Mouse (Mus musculus): ENCODE measurements around the gene Mfrp. TPM values are rescaled to one million over a fixed set of nuclear protein-coding genes. Genes with fewer than 3 reads are reported as not detected.
A peak's percentile ranks its signal among the peaks of the same experiment; 100 is the strongest.
"Not testable (repeated sequence)": the region's sequence is repeated elsewhere in the genome, so short reads cannot be mapped to it uniquely, and the experiment has no call there.

Mfrp gene
- total RNA-seq, 2 experiments from 2014 or later: not detected

DNA sequence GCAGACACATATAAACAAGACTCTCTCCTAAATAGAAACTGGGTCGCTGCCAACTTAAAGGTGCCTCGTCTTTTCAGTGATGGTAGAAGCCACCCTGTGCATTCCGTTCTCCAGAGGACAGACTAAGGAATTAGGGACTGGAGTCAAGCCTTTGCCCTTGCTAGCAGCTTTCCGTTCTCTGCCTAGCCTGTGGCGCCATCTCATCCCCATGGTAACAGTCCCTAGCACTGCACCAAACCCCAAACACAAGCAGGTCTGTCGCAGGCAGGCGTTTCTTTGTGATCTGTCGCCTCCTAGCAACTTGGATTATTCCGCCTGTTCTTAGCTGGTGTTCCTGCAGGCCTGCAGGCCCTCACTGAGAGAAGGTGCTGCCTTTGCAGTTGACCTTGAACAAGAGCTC lies 5.0 kb upstream of the Mfrp start:
- DNase-seq (ENCODE audit: low spot score in 2 of 2): no peak

DNA sequence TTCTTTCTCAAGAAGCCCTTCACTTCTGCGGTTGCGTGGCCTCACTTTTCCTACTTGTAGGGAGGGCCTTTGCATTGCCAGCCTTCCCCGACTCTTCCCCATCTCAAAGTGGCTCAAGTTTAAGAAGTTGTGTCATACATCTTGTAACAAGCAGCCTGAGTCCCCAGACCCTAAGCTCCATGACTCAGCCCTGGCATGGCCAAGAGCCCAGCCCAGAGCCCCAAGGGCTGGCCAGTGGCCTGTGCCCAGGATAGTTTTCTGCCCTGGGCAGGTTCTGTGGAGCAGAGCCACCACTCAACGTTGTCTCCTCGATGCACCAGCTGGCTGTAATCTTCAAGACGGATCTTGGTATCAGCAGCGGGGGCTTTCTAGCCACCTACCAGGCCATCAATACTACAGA lies 3.4 kb downstream of the Mfrp start:
- DNase-seq (ENCODE audit: low spot score in 2 of 2): no peak

DNA sequence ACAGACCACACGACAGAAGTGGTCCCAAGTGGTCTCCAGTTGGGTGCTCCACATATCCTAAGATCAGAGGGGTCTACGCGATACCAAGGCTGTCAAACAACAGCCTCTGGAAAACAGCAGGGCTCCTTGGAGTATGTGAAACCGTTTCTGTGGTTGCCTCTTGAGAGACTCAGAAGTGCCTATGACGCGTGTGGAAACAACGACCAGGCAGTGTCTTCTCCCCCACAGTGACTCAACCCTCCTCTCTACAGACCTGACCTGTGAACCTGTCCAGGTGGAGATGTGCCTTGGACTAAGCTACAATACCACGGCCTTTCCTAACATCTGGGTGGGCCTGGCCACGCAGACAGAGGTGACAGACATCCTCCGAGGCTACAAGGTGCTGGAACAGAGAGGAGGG lies 4.3 kb downstream of the Mfrp start:
- no peak for DNase-seq (ENCODE audit: low spot score in 2 of 2)

DNA sequence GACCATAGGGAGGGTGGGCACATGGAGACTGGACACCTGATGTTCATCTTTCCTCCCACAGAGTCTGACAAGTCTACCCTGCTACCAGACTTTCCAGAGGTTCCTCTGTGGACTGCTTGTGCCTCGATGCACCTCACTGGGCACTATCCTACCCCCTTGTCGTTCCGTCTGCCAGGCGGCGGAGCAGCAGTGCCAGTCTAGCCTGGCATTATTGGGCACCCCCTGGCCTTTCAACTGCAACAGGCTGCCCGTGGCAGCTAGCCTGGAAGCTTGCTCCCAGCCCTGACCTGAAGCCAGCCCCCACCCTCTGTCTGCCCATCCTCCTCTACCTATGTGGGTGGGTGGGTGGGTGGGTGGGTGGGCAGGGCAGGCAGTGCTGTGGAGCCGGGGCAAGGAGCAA lies 4.7 kb downstream of the Mfrp start:
- DNase-seq (ENCODE audit: low spot score in 2 of 2): no peak

- no peak for DNase-seq (ENCODE audit: low spot score in 2 of 2)
These were observed 5.1 kb downstream of the Mfrp start for GRCm38 (mm10) chr9:44106596-44106995.

GRCm38 (mm10) chr9:44107110-44107509 lies 5.6 kb downstream of the Mfrp start, which contains the start of gene C1qtnf5:
TSS of gene C1qtnf5 (plus strand) at chr9:44107245.
- peak; percentile 48 to 69 for DNase-seq (ENCODE audit: low spot score in 2 of 2)

GRCm38 (mm10) chr9:44107557-44108179 lies 6.1 kb downstream of the Mfrp start:
- DNase-seq (ENCODE audit: low spot score in 2 of 2): peak; percentile 50 to 63

- DNase-seq (ENCODE audit: low spot score in 2 of 2): no peak
These were observed 6.9 kb downstream of the Mfrp start for GRCm38 (mm10) chr9:44108269-44109055.

- DNase-seq (ENCODE audit: low spot score in 2 of 2): peak; percentile 76 to 78
These were observed 8.0 kb downstream of the Mfrp start for GRCm38 (mm10) chr9:44109360-44110095.

DNA sequence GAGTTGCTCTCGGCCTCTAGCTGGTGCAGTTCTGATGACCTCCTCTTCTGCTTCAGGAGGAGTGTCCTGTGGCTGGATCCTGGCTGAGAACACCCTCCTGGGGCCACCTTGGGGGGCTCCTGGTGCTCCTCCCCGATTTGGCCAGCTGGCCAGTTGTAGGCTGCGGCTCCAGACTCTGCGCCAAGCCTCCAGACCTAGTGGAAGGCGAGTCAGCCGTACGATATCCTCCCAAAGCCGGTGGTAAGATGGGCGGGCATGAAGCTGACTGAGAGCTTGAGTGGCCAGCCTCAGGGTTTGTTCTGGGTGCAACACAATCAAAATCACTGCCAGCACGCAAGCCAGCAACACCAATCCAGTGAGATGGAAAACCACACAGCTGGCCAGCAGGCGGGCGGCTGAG lies 10.4 kb downstream of the Mfrp start:
- DNase-seq (ENCODE audit: low spot score in 2 of 2): not testable (repeated sequence)

- DNase-seq (ENCODE audit: low spot score in 2 of 2): peak; percentile 88
These were observed 11.7 kb downstream of the Mfrp start, which contains the start of the genes Gm49380 and Rnf26 for GRCm38 (mm10) chr9:44113105-44113789. TSS of gene Gm49380 (minus strand) at chr9:44113500. TSS of gene Rnf26 (minus strand) at chr9:44113517.

- no peak for DNase-seq (ENCODE audit: low spot score in 2 of 2)
These were observed 12.9 kb downstream of the Mfrp start for GRCm38 (mm10) chr9:44114453-44114852.

GRCm38 (mm10) chr9:44115599-44115998 lies 14.1 kb downstream of the Mfrp start:
- DNase-seq (ENCODE audit: low spot score in 2 of 2): no peak

DNA sequence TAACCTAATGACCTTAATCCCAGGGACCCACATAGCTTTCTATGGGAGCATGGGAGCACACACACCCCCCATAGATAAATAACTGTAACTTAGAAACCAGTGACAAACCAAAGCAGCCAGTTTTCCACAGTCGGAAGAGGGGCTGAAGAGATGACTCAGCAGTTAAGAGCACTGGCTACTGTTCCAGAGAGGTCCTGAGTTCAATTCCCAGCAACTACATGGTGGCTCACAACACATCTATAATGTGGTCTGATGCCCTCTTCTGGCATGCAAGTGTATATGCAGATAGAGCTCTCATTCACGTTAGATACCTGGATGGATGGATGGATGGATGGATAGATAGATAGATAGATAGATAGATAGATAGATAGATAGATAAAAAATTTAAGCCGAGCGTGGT lies 14.7 kb downstream of the Mfrp start:
- DNase-seq (ENCODE audit: low spot score in 2 of 2): no peak

- peak in 1 of 2 experiments; percentile 69 for DNase-seq (ENCODE audit: low spot score in 2 of 2)
These were observed 17.5 kb downstream of the Mfrp start for GRCm38 (mm10) chr9:44119011-44119410.

DNA sequence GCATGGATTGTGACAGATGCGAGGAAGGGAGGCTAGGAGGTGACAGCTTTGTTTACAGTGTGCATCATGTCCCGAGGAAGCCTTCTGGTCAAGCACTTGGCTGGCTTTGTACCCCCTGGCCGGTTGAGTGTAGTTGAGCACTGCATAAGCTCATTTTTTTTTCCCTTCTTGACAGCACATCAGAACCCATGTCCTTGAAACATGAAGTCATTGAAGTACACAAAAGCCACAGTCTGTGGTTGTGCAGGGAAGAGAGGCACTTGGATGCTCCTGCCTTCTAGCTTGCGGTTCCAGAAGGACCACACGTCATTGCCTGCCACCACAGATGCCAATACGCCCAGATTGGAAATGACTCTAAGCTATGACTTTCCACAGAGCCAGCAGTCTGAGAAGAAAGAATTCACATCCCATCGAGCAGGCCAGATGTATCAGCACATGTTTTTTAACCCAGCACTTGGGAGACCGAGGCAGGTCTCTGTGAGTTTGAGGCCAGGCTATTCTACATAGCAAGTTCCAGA lies 18.5 kb downstream of the Mfrp start:
- no peak for DNase-seq (ENCODE audit: low spot score in 2 of 2)

GRCm38 (mm10) chr9:44124317-44124716 lies 22.8 kb downstream of the Mfrp start:
- DNase-seq (ENCODE audit: low spot score in 2 of 2): no peak

DNA sequence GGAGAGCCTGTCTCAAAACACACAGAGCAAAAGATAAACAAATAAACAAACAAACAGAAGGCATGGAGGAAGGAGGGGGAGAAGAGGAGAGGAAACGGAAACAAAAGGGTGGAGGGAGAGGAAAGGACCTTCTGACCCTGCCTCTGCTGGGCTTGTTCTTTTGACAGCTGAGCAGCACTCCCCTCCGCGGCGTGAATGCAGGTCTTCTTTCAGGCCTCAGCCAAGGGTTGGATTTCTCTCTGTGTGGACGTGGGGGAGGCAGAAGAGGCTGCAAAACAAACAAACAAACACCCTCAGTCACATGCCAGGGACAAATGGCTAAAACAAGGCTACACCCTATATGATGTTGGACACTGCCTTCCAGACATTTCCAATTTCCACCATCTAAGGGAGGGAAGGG lies 23.5 kb downstream of the Mfrp start:
- no peak for DNase-seq (ENCODE audit: low spot score in 2 of 2)

GRCm38 (mm10) chr9:44125546-44126428 lies 24.3 kb downstream of the Mfrp start:
- peak; percentile 83 to 87 for DNase-seq (ENCODE audit: low spot score in 2 of 2)

DNA sequence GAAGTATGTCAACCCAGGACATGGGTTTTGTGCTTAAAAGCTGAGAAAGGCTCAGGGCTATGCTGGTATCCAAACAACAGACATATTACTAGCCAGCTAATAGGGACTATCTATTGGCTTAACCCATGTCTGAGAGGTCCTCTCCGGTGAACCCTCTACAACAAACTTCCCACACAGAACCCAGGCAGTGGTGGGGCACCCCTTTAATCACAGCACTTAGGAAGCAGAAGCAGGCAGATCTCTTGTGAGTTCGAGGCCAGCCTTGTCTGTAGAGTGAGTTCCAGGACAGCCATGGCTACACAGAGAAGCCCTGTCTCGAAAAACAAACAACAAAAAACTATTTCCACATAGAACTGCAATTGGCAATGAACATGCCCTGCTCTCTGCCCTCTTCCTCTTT lies 25.2 kb downstream of the Mfrp start:
- no peak for DNase-seq (ENCODE audit: low spot score in 2 of 2)

All from adrenal gland, adult 18-20 months (tissue).